Mouse (Mus musculus) heart, embryonic 16.5 days (tissue): ENCODE measurements around the gene Atp6v1f. TPM values are rescaled to one million over a fixed set of nuclear protein-coding genes. Genes with fewer than 3 reads are reported as not detected.
A peak's percentile ranks its signal among the peaks of the same experiment; 100 is the strongest.

Experiments
- ATAC-seq: fragments of 200-750 bp; cut with Nextera tagmentation; replicated peaks from 2 replicates; pipeline ENCODE4 v1.8.0; 2017; ENCODE audit warnings: moderate number of reproducible peaks; ENCODE audit not compliant: insufficient read depth, low FRiP score; ENCODE audit errors: extremely low read depth
- H3K27ac ChIP-seq: fragments of 300-500 bp; sonication (generic); 2 replicates; pipeline ENCODE4 v1.5.1; 2014; ENCODE audit warnings: mild to moderate bottlenecking, low read length, control low read depth, moderate library complexity
- H3K27me3 ChIP-seq: fragments of 300-500 bp; sonication (generic); 2 replicates; pipeline ENCODE4 v1.6.1; 2014; ENCODE audit warnings: low read length, mixed read lengths; ENCODE audit not compliant: control insufficient read depth, insufficient read depth
- H3K36me3 ChIP-seq: fragments of 300-500 bp; sonication (generic); 2 replicates; pipeline ENCODE4 v1.6.1; 2014; ENCODE audit not compliant: control insufficient read depth, insufficient read depth
- H3K4me1 ChIP-seq: fragments of 300-500 bp; sonication (generic); 2 replicates; pipeline ENCODE4 v1.6.1; 2014; ENCODE audit warnings: low read length, mixed read lengths; ENCODE audit not compliant: control insufficient read depth, insufficient read depth
- H3K4me2 ChIP-seq: fragments of 300-500 bp; sonication (generic); 2 replicates; pipeline ENCODE4 v1.6.1; 2014; ENCODE audit warnings: low read depth, mild to moderate bottlenecking, control low read depth, low read length
- H3K4me3 ChIP-seq: fragments of 300-500 bp; sonication (generic); 2 replicates; pipeline ENCODE4 v1.5.1; 2014; ENCODE audit warnings: mild to moderate bottlenecking, control low read depth, low read length
- H3K9ac ChIP-seq: fragments of 300-500 bp; sonication (generic); 2 replicates; pipeline ENCODE4 v1.6.1; 2014; ENCODE audit warnings: low read length, control low read depth
- H3K9me3 ChIP-seq: fragments of 300-500 bp; sonication (generic); replicated peaks from 2 replicates; pipeline ENCODE4 v1.6.1; 2016; ENCODE audit warnings: low read length; ENCODE audit not compliant: control insufficient read depth
- WGBS: fragments of 180-500 bp; shearing (Covaris S2); extraction: QIAGEN DNeasy Blood & Tissue Kit; methylation state at CpG from one replicate; pipeline ENCODE4 v1.1.7; 2014; 5-methylcytosine and 5-hydroxymethylcytosine counted together
- polyA plus RNA-seq: library from polyadenylated mRNA; unstranded; fragments of >200 nt; fragmentation: Nextera tagmentation; extraction: Ambion mirVana; gene quantifications from 2 replicates; pipeline ENCODE4 v1.2.1, GENCODE M21; 2015

The Atp6v1f gene
- polyA plus RNA-seq, 1 experiment from 2014 or later, result 197 TPM

GRCm38 (mm10) chr6:29433038-29433803 is 34.3 kb upstream of the Atp6v1f start, which contains the start of gene Flnc:
Flnc (plus strand) TSS chr6:29433256.
- peak within 1 kb of the TSS; percentile 97 for H3K27ac ChIP-seq
- ATAC-seq, result peak; percentile 23
- H3K4me3 ChIP-seq, result peak within 1 kb of the TSS; percentile 73
- no peaks in the 10 kb centered on the region for H3K27me3 ChIP-seq
- WGBS, result 1% methylated on average over 73 of the region's 77 CpGs
- 0 out of 2 replicates have a peak, but pooled peaks cover 8% of the 10 kb centered on the region for H3K36me3 ChIP-seq
- H3K9me3 ChIP-seq, result no peaks in the 10 kb centered on the region
- peak within 1 kb of the TSS; percentile 78 for H3K4me2 ChIP-seq
- H3K4me1 ChIP-seq, result peaks cover 41% of the 10 kb centered on the region
- H3K9ac ChIP-seq, result peak within 1 kb of the TSS; percentile 89

- Histone ChIP-seq H3K4me3 (peak overlapping the region; percentile 73), H3K9ac (peak overlapping the region; percentile 89), H3K4me1 (peaks cover 41% of the 10 kb centered on the region), H3K36me3 (peaks cover 16% of the 10 kb centered on the region), H3K27me3 (no peaks in the 10 kb centered on the region), H3K4me2 (peak overlapping the region; percentile 78), H3K27ac (peak overlapping the region; percentile 97), H3K9me3 (no peaks in the 10 kb centered on the region)
- WGBS, result 2% methylated on average over 27 of the region's 27 CpGs
- peak; percentile 41 for ATAC-seq
Measured at GRCm38 (mm10) chr6:29433804-29434795, 33.4 kb upstream of the Atp6v1f start.

- H3K27me3 ChIP-seq, result no peaks in the 10 kb centered on the region
- H3K4me3 ChIP-seq, result peak overlapping the region; percentile 73
- WGBS, result 2% methylated on average over 13 of the region's 13 CpGs
- H3K27ac ChIP-seq, result peak overlapping the region; percentile 97
- no peaks in the 10 kb centered on the region for H3K9me3 ChIP-seq
- ATAC-seq, result peak; percentile 33
- H3K4me2 ChIP-seq, result peak overlapping the region; percentile 78
- H3K36me3 ChIP-seq, result peaks cover 26% of the 10 kb centered on the region
- peak overlapping the region; percentile 89 for H3K9ac ChIP-seq
- peaks cover 41% of the 10 kb centered on the region for H3K4me1 ChIP-seq
Measured at GRCm38 (mm10) chr6:29434911-29435691, 32.4 kb upstream of the Atp6v1f start.

GRCm38 (mm10) chr6:29435940-29436451 is 31.5 kb upstream of the Atp6v1f start:
- peak overlapping the region; percentile 78 for H3K4me2 ChIP-seq
- ATAC-seq, result no peak; the same call in 1 of the 2 replicates
- H3K4me3 ChIP-seq, result peak overlapping the region; percentile 73
- no peaks in the 10 kb centered on the region for H3K27me3 ChIP-seq
- H3K9ac ChIP-seq, result peak overlapping the region; percentile 89
- peak overlapping the region; percentile 97 for H3K27ac ChIP-seq
- 5% methylated on average over 6 of the region's 6 CpGs for WGBS
- peaks cover 35% of the 10 kb centered on the region for H3K36me3 ChIP-seq
- H3K9me3 ChIP-seq, result no peaks in the 10 kb centered on the region
- H3K4me1 ChIP-seq, result peaks cover 32% of the 10 kb centered on the region

GRCm38 (mm10) chr6:29436461-29436934 is 31.0 kb upstream of the Atp6v1f start:
- H3K9me3 ChIP-seq, result no peaks in the 10 kb centered on the region
- ATAC-seq, result peak; percentile 15; the same call in 1 of the 2 replicates
- H3K4me2 ChIP-seq, result peak overlapping the region; percentile 78
- H3K4me3 ChIP-seq, result peak overlapping the region; percentile 73
- peaks cover 38% of the 10 kb centered on the region for H3K36me3 ChIP-seq
- WGBS, result 7% methylated on average over 11 of the region's 11 CpGs
- peak overlapping the region; percentile 89 for H3K9ac ChIP-seq
- H3K27ac ChIP-seq, result peak overlapping the region; percentile 97
- H3K27me3 ChIP-seq, result no peaks in the 10 kb centered on the region
- peaks cover 29% of the 10 kb centered on the region for H3K4me1 ChIP-seq

- peaks cover 17% of the 10 kb centered on the region for H3K4me1 ChIP-seq
- H3K4me2 ChIP-seq, result no peak overlapping the region
- H3K27ac ChIP-seq, result no peak overlapping the region
- WGBS, result 62% methylated on average over 4 of the region's 4 CpGs
- no peaks in the 10 kb centered on the region for H3K9me3 ChIP-seq
- peaks cover 66% of the 10 kb centered on the region for H3K36me3 ChIP-seq
- no peaks in the 10 kb centered on the region for H3K27me3 ChIP-seq
- H3K4me3 ChIP-seq, result no peak overlapping the region
- no peak overlapping the region for H3K9ac ChIP-seq
- ATAC-seq, result no peak
Measured at GRCm38 (mm10) chr6:29439251-29439650, 28.3 kb upstream of the Atp6v1f start.

GRCm38 (mm10) chr6:29439789-29440188 is 27.7 kb upstream of the Atp6v1f start:
- Histone ChIP-seq H3K4me2 (no peak overlapping the region), H3K27ac (no peak overlapping the region), H3K4me3 (no peak overlapping the region), H3K4me1 (peaks cover 17% of the 10 kb centered on the region), H3K27me3 (no peaks in the 10 kb centered on the region), H3K9ac (no peak overlapping the region), H3K9me3 (no peaks in the 10 kb centered on the region), H3K36me3 (peaks cover 67% of the 10 kb centered on the region)
- ATAC-seq, result no peak
- 80% methylated on average over 6 of the region's 6 CpGs for WGBS

- Histone ChIP-seq H3K36me3 (peaks cover 88% of the 10 kb centered on the region), H3K4me2 (no peak overlapping the region), H3K9me3 (no peaks in the 10 kb centered on the region), H3K9ac (no peak overlapping the region), H3K4me1 (no peaks in the 10 kb centered on the region), H3K4me3 (no peak overlapping the region), H3K27ac (no peak overlapping the region), H3K27me3 (no peaks in the 10 kb centered on the region)
- 70% methylated on average over 11 of the region's 11 CpGs for WGBS
- ATAC-seq, result no peak; the same call in 1 of the 2 replicates
Measured at GRCm38 (mm10) chr6:29444773-29445172, 22.7 kb upstream of the Atp6v1f start.
